Mouse (Mus musculus) CH12.LX (cell line): ENCODE results near the gene Mpzl2.
A peak's percentile ranks its signal among the peaks of the same experiment; 100 is the strongest.

Source experiments
- CHD1 ChIP-seq: IDR thresholded peaks from 2 replicates; pipeline ENCODE4 v1.6.1; 2012; ENCODE audit warnings: low read depth, low read length, improper control_type of control experiment, inconsistent platforms
- CHD2 ChIP-seq: IDR thresholded peaks from 2 replicates; pipeline ENCODE4 v1.6.1; 2011; ENCODE audit warnings: low read length, improper control_type of control experiment
- CTCF ChIP-seq, 2 experiments: IDR thresholded peaks in 1 of 2; conservative IDR thresholded peaks in 1 of 2; 2 replicates each; pipeline ENCODE4 v1.5.1; 2011 to 2012; ENCODE audit warnings: low read depth in 2 of 2, low read length in 2 of 2, improper control_type of control experiment in 1 of 2, inconsistent platforms in 1 of 2, mild to moderate bottlenecking in 1 of 2, moderate library complexity in 1 of 2
- HCFC1 ChIP-seq: IDR thresholded peaks from 2 replicates; pipeline ENCODE4 v1.6.1; 2012; ENCODE audit warnings: low read depth, mild to moderate bottlenecking, inconsistent platforms, low read length, improper control_type of control experiment
- JUND ChIP-seq: conservative IDR thresholded peaks from 2 replicates; pipeline ENCODE4 v1.6.1; 2011; ENCODE audit warnings: low read depth, low read length, improper control_type of control experiment
- KAT2A ChIP-seq: IDR thresholded peaks from 2 replicates; pipeline ENCODE4 v1.6.1; 2012; ENCODE audit warnings: low read length, improper control_type of control experiment, inconsistent platforms; ENCODE audit not compliant: insufficient replicate concordance
- MXI1 ChIP-seq: IDR thresholded peaks from 2 replicates; pipeline ENCODE4 v1.6.1; 2011; ENCODE audit warnings: mild to moderate bottlenecking, low read depth, low read length, improper control_type of control experiment
- MYC ChIP-seq: IDR thresholded peaks from 2 replicates; pipeline ENCODE4 v1.6.1; 2011; ENCODE audit warnings: low read depth, mild to moderate bottlenecking, improper control_type of control experiment, low read length
- POLR2A ChIP-seq: IDR thresholded peaks from 2 replicates; pipeline ENCODE4 v1.6.1; 2011; ENCODE audit warnings: low read depth, mild to moderate bottlenecking, improper control_type of control experiment, low read length
- RAD21 ChIP-seq: IDR thresholded peaks from 2 replicates; pipeline ENCODE4 v1.6.1; 2011; ENCODE audit warnings: low read depth, mild to moderate bottlenecking, low read length, improper control_type of control experiment, moderate library complexity
- RCOR1 ChIP-seq: conservative IDR thresholded peaks from 2 replicates; pipeline ENCODE4 v1.6.1; 2012; ENCODE audit warnings: low read depth, mild to moderate bottlenecking, inconsistent platforms, low read length, improper control_type of control experiment
- TCF12 ChIP-seq: IDR thresholded peaks from 2 replicates; pipeline ENCODE4 v1.6.1; 2014; ENCODE audit warnings: low read depth, mild to moderate bottlenecking, inconsistent platforms, low read length, improper control_type of control experiment
- UBTF ChIP-seq: IDR thresholded peaks from 2 replicates; pipeline ENCODE4 v1.6.1; 2012; ENCODE audit warnings: low read depth, mild to moderate bottlenecking, inconsistent platforms, low read length, improper control_type of control experiment, moderate library complexity
- ZKSCAN1 ChIP-seq: IDR thresholded peaks from 2 replicates; pipeline ENCODE4 v1.6.1; 2012; ENCODE audit warnings: low read depth, inconsistent platforms, low read length, improper control_type of control experiment, borderline replicate concordance

- no peak for TF ChIP-seq CTCF (conservative IDR thresholded peaks at IDR 0.05 in 1 of 2, IDR thresholded peaks at IDR 0.05 in 1 of 2; ENCODE audit: low read depth in 2 of 2, low read length in 2 of 2)
- TF ChIP-seq HCFC1 = no peak
- no peak for TF ChIP-seq POLR2A
- no peak for TF ChIP-seq RAD21
- peak; percentile 88 for TF ChIP-seq TCF12
- peak; percentile 5; the same call in 1 of the 2 replicates for TF ChIP-seq JUND
- TF ChIP-seq MYC = no peak
- TF ChIP-seq ZKSCAN1 = no peak
- 0 out of 2 replicates have a peak, but pooled peaks have one; percentile 26 for TF ChIP-seq MXI1
- TF ChIP-seq RCOR1 = 0 out of 2 replicates have a peak, but pooled peaks have one; percentile 50
- TF ChIP-seq CHD2 = no peak
- no peak for TF ChIP-seq KAT2A
- TF ChIP-seq CHD1 = no peak
- TF ChIP-seq UBTF = no peak
Measured at GRCm38 (mm10) chr9:44994962-44995361, 44.6 kb upstream of the Mpzl2 start.
